Mouse (Mus musculus): ENCODE measurements around the gene Slc25a25. TPM values are rescaled to one million over a fixed set of nuclear protein-coding genes. Genes with fewer than 3 reads are reported as not detected.

Slc25a25 gene
- total RNA-seq, 2 experiments from 2014 or later, result 7.1 to 14.6 TPM

- ATAC-seq (replicated peaks; ENCODE audit: poor library complexity, severe bottlenecking), result no peak
These were observed 12.5 kb upstream of the Slc25a25 start for GRCm38 (mm10) chr2:32463773-32464172.

GRCm38 (mm10) chr2:32459657-32460056, 8.4 kb upstream of the Slc25a25 start:
- ATAC-seq (replicated peaks; ENCODE audit: poor library complexity, severe bottlenecking), result no peak

GRCm38 (mm10) chr2:32458300-32458699, 7.1 kb upstream of the Slc25a25 start:
- ATAC-seq (replicated peaks; ENCODE audit: poor library complexity, severe bottlenecking), result no peak

GRCm38 (mm10) chr2:32455101-32455500, 3.9 kb upstream of the Slc25a25 start:
- no peak for ATAC-seq (replicated peaks; ENCODE audit: poor library complexity, severe bottlenecking)

- no peak for ATAC-seq (replicated peaks; ENCODE audit: poor library complexity, severe bottlenecking)
These were observed 3.4 kb upstream of the Slc25a25 start for GRCm38 (mm10) chr2:32454633-32455032.

GRCm38 (mm10) chr2:32453641-32454303, 2.5 kb upstream of the Slc25a25 start:
- ATAC-seq (replicated peaks; ENCODE audit: poor library complexity, severe bottlenecking), result no peak

- ATAC-seq (replicated peaks; ENCODE audit: poor library complexity, severe bottlenecking), result peak; percentile 36
These were observed 1.3 kb upstream of the Slc25a25 start for GRCm38 (mm10) chr2:32452441-32452971.

- ATAC-seq (replicated peaks; ENCODE audit: poor library complexity, severe bottlenecking), result peak; percentile 83
These were observed 676 bp upstream of the Slc25a25 start for GRCm38 (mm10) chr2:32451870-32452372.

- no peak for ATAC-seq (replicated peaks; ENCODE audit: poor library complexity, severe bottlenecking)
These were observed 1.2 kb downstream of the Slc25a25 start, which contains the start of gene Naif1 for GRCm38 (mm10) chr2:32449761-32450754. Gene Naif1 (plus strand): TSS chr2:32450457.

GRCm38 (mm10) chr2:32448480-32448879, 2.8 kb downstream of the Slc25a25 start:
- ATAC-seq (replicated peaks; ENCODE audit: poor library complexity, severe bottlenecking), result no peak

- 0 out of 2 replicates have a peak, but pooled peaks have one; percentile 18 for ATAC-seq (replicated peaks; ENCODE audit: poor library complexity, severe bottlenecking)
These were observed 3.8 kb downstream of the Slc25a25 start for GRCm38 (mm10) chr2:32447264-32447936.

- no peak for ATAC-seq (replicated peaks; ENCODE audit: poor library complexity, severe bottlenecking)
These were observed 5.7 kb downstream of the Slc25a25 start for GRCm38 (mm10) chr2:32445535-32445934.

GRCm38 (mm10) chr2:32441550-32441949, 9.7 kb downstream of the Slc25a25 start:
- no peak for ATAC-seq (replicated peaks; ENCODE audit: poor library complexity, severe bottlenecking)

GRCm38 (mm10) chr2:32440632-32441031, 10.6 kb downstream of the Slc25a25 start:
- no peak for ATAC-seq (replicated peaks; ENCODE audit: poor library complexity, severe bottlenecking)

GRCm38 (mm10) chr2:32440164-32440563, 11.1 kb downstream of the Slc25a25 start:
- ATAC-seq (replicated peaks; ENCODE audit: poor library complexity, severe bottlenecking), result no peak

- no peak for ATAC-seq (replicated peaks; ENCODE audit: poor library complexity, severe bottlenecking)
These were observed 12.1 kb downstream of the Slc25a25 start for GRCm38 (mm10) chr2:32439177-32439576.

- no peak for ATAC-seq (replicated peaks; ENCODE audit: poor library complexity, severe bottlenecking)
These were observed 12.5 kb downstream of the Slc25a25 start for GRCm38 (mm10) chr2:32438733-32439132.

GRCm38 (mm10) chr2:32437612-32438166, 13.6 kb downstream of the Slc25a25 start:
- ATAC-seq (replicated peaks; ENCODE audit: poor library complexity, severe bottlenecking), result no peak

- ATAC-seq (replicated peaks; ENCODE audit: poor library complexity, severe bottlenecking), result peak; percentile 61
These were observed 14.4 kb downstream of the Slc25a25 start for GRCm38 (mm10) chr2:32436686-32437372.

Measured in granulocyte monocyte progenitor cell, adult 5-6 weeks (primary cell).